In genomic region chr12:119390192-119390684, GRCm38 (mm10) we compare ENCODE assay signal across 11 mouse cellular contexts.
DNase-seq lines count a peak whose midpoint lies in the region; ATAC-seq lines count a peak whose summit lies in the region.
"Had no signal": no experiment of that assay in that cellular context is flagged by ENCODE, and none has a peak within 500 bp of the region (broad histone marks: within the 10 kb centered on the region; RNA-seq: fewer than 3 reads in every experiment).

No protein-coding gene starts in this region.

- ATAC-seq in stomach, embryonic 14.5 days (ENCODE audit: insufficient number of reproducible peaks, insufficient read depth, low FRiP score, low read depth), result peak; percentile 89
- ATAC-seq in midbrain, embryonic 11.5 days (ENCODE audit: low FRiP score), result no peak
- no peak for ATAC-seq in forebrain, embryonic 14.5 days

- H3K27ac ChIP-seq in stomach, embryonic 14.5 days (ENCODE audit: low read length), result no peak overlapping the region
- H3K27ac ChIP-seq in midbrain, embryonic 11.5 days (ENCODE audit: low read depth, low read length), result no peak overlapping the region
- no peak overlapping the region for H3K27ac ChIP-seq in forebrain, embryonic 14.5 days (ENCODE audit: low read depth, low read length)

- 0 out of 2 replicates have a peak overlapping the region, but pooled peaks have one; percentile 16 for H3K4me3 ChIP-seq in stomach, embryonic 14.5 days (ENCODE audit: low read depth, low read length)
- no peak overlapping the region for H3K4me3 ChIP-seq in midbrain, embryonic 11.5 days (ENCODE audit: low read depth, low read length)
- no peak overlapping the region for H3K4me3 ChIP-seq in forebrain, embryonic 14.5 days (ENCODE audit: low read depth, low read length)

- no peaks in the 10 kb centered on the region for H3K4me1 ChIP-seq in stomach, embryonic 14.5 days (ENCODE audit: control insufficient read depth, insufficient read depth, low read length)
- no peaks in the 10 kb centered on the region for H3K4me1 ChIP-seq in midbrain, embryonic 11.5 days (ENCODE audit: control insufficient read depth, insufficient read depth, low read length)
- H3K4me1 ChIP-seq in forebrain, embryonic 14.5 days (ENCODE audit: control insufficient read depth, insufficient read depth, low read length), result no peaks in the 10 kb centered on the region

- no peak overlapping the region for H3K4me2 ChIP-seq in stomach, embryonic 14.5 days (replicated peaks; ENCODE audit: low read depth, low read length)
- H3K4me2 ChIP-seq in midbrain, embryonic 11.5 days, result no peak overlapping the region
- H3K4me2 ChIP-seq in forebrain, embryonic 14.5 days (ENCODE audit: low read length), result no peak overlapping the region

- DNase-seq in ES-CJ7 (ENCODE audit: low read depth, low spot score), result peak; percentile 2
- DNase-seq in fat pad, adult 2 months (ENCODE audit: extremely low read depth, low read depth, low spot score), result peak; percentile 81
- DNase-seq in large intestine, adult 2 months (ENCODE audit: low read depth, low spot score), result peak; percentile 55
- DNase-seq in Muller cell, postnatal 12 days (ENCODE audit: inconsistent ontology term), result no peak
- DNase-seq in midbrain, embryonic 11.5 days (ENCODE audit: low spot score, missing footprints), result no peak
- DNase-seq in forebrain, embryonic 14.5 days (ENCODE audit: low spot score), result no peak
- no peak for DNase-seq in left cerebral cortex, postnatal 10 days (ENCODE audit: extremely low spot score in 1 of 2, low spot score in 2 of 2)
- DNase-seq: cerebellum, adult 11 months; heart, adult 18-20 months; retina, postnatal 1 day had no signal

- intact Hi-C loops in left cerebral cortex, postnatal 10 days (cut with DNase I), result no loop called here

- no peaks in the 10 kb centered on the region for H3K9me3 ChIP-seq in stomach, embryonic 14.5 days (ENCODE audit: control insufficient read depth, low read depth, low read length)
- no peaks in the 10 kb centered on the region for H3K9me3 ChIP-seq in midbrain, embryonic 11.5 days (ENCODE audit: control insufficient read depth, low read length)
- no peaks in the 10 kb centered on the region for H3K9me3 ChIP-seq in forebrain, embryonic 14.5 days (replicated peaks; ENCODE audit: control insufficient read depth, low read length)

- no peaks in the 10 kb centered on the region for H3K36me3 ChIP-seq in stomach, embryonic 14.5 days (ENCODE audit: control insufficient read depth, insufficient read depth, low read length)
- no peaks in the 10 kb centered on the region for H3K36me3 ChIP-seq in midbrain, embryonic 11.5 days (ENCODE audit: control insufficient read depth, insufficient read depth, low read length)
- no peaks in the 10 kb centered on the region for H3K36me3 ChIP-seq in forebrain, embryonic 14.5 days (ENCODE audit: control insufficient read depth, insufficient read depth, low read length)

- H3K9ac ChIP-seq in stomach, embryonic 14.5 days (replicated peaks; ENCODE audit: low read depth, low read length), result no peak overlapping the region
- H3K9ac ChIP-seq in midbrain, embryonic 11.5 days (ENCODE audit: low read length), result no peak overlapping the region
- no peak overlapping the region for H3K9ac ChIP-seq in forebrain, embryonic 14.5 days (ENCODE audit: low read length)

- H3K27me3 ChIP-seq in stomach, embryonic 14.5 days (ENCODE audit: control insufficient read depth, insufficient read depth, low read length), result no peaks in the 10 kb centered on the region
- no peaks in the 10 kb centered on the region for H3K27me3 ChIP-seq in midbrain, embryonic 11.5 days (ENCODE audit: control insufficient read depth, insufficient read depth, low read length)
- H3K27me3 ChIP-seq in forebrain, embryonic 14.5 days (replicated peaks; ENCODE audit: control insufficient read depth, insufficient read depth, low read length), result no peaks in the 10 kb centered on the region

- WGBS in large intestine, adult 2 months, result 14% methylated on average over 3 of the region's 3 CpGs
- WGBS in stomach, embryonic 14.5 days, result 38% methylated on average over 3 of the region's 3 CpGs
- 72% methylated on average over 3 of the region's 3 CpGs for WGBS in midbrain, embryonic 11.5 days
- 65% methylated on average over 3 of the region's 3 CpGs for WGBS in forebrain, embryonic 14.5 days

Comparison
In these comparisons a context has a peak if more than half of its experiments do, and no peak if none do; other contexts are left out.
1. DNase-seq: peak in ES-CJ7 (single experiment), fat pad, adult 2 months (single experiment) and large intestine, adult 2 months (single experiment); none in Muller cell, postnatal 12 days (single experiment), midbrain, embryonic 11.5 days (single experiment), forebrain, embryonic 14.5 days (single experiment) and left cerebral cortex, postnatal 10 days (0 of 2).